Mouse (Mus musculus): ENCODE results near the gene Gid8. TPM values are rescaled to one million over a fixed set of nuclear protein-coding genes. Genes with fewer than 3 reads are reported as not detected.

The Gid8 gene
- 10 to 100 TPM; 62.6 to 63.7 TPM for total RNA-seq (2021)
- long read RNA-seq, transcript Gid8-201 (5 exons, 1,655 nt): major isoform, 13 of 21 reads
- long read RNA-seq, partial matches to known transcripts: 5 of 21 reads
- long read RNA-seq, other reads (novel, unspliced or antisense): 3 of 21 reads

DNA sequence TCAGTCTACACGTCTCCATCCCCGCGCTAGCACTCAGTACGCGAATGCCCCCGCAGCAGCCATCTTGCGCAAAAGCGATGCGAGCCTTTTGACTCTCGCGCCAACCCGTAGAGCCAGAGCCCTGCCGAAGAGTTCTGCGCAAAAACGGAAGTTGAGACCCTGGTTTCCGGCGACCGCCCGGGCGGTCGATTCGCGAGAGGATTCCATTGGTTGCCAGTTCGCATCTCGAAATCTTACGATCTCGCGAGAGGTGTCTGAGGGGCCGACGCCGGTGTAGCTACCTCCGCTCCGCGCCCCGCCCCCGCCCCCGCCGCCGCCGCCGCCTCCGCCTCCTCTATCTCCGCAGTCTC is at the start of gene Gid8, which contains the start of gene Dido1:
TSS of gene Gid8 (plus strand) at position 195 of the 350 bp plus-strand sequence.
TSS of gene Dido1 (minus strand) at position 77 of the 350 bp plus-strand sequence.
- peak; percentile 92 to 95 for DNase-seq (ENCODE audit: low spot score in 2 of 2)

DNA sequence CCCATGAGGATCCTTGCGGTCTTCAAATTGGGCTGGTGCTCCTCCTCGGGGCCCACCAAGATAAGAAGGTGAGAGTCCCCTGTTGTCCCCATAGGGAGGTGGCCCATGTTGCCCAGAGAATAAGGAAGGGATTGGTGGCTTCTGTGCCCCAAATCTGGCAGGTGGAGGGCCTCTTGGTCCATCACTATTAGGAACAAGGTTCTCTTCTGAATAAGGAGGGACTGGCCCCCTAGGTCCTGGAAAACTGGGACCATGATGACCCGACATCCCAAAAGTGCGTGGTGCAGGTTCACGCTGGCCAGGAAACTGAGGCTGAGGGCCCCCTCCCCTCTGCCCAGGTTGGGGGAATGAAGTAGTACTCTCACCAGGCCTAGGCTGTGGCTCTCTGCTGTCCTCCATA is 49.4 kb upstream of the Gid8 start:
- DNase-seq (ENCODE audit: low spot score in 2 of 2): no peak

DNA sequence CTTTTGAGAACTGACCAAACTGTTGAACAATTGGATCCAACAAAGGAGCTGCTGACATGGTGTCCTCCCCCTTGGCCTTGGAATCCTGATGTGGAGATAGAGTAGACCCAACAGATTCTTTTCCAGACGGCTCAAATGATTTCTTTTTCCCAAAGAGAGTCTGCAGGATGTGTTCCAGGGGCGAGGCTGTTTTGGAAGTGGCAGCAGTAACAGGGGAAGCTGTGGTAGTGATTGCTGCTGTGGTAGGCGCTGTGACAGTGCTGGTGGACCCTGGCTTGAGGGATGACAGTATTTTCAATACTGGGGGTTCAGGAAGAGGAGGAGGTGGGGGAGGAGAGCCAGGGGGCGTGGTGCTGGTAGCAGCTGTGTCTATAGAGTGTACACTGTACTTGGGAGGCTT is 47.9 kb upstream of the Gid8 start:
- no peak for DNase-seq (ENCODE audit: low spot score in 2 of 2)

DNA sequence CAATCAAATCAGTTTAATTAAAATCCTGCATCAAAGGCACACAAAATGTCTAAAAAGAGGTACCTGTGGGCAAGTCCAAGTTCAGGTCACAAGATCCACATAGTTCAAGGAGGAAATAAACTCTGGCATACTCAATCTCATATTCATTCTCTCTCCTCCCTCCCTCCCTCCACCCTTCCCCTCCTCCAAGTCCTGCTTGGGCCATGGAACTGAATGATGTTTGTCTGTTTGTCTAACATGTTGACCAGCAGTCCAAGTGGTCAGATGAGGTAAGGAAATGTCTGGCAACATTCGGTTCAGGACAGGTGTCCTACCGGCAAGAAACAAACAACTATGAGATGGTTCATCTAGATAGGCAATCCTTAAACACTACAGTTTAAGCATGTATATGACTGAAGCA is 33.2 kb upstream of the Gid8 start:
- no peak for DNase-seq (ENCODE audit: low spot score in 2 of 2)

DNA sequence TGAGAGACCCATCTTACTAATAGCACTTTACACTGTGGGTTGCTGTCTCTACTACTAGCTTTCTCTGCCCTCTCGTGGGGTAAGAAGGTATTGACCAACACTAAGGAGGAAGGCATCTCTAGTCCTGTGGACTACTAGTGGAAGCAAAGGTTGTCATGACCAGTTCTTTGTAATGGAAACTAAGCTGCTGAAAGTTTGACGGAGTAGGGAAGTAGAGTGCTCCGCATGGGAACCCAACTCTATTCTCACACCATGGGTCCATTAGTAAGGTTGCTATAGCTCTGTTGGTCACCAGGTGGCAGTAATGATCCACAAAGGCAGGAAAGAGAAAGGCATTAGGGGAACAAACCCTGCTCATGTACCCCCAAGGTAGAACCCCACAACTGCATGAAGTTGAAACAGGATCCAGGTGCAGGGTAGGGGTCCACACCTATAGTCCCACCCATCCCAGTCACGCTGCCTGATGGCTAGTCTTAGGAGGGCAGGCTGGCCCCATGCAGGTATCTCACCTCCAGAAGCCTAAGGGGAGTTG is 31.2 kb upstream of the Gid8 start:
- peak; percentile 77 to 81 for DNase-seq (ENCODE audit: low spot score in 2 of 2)

DNA sequence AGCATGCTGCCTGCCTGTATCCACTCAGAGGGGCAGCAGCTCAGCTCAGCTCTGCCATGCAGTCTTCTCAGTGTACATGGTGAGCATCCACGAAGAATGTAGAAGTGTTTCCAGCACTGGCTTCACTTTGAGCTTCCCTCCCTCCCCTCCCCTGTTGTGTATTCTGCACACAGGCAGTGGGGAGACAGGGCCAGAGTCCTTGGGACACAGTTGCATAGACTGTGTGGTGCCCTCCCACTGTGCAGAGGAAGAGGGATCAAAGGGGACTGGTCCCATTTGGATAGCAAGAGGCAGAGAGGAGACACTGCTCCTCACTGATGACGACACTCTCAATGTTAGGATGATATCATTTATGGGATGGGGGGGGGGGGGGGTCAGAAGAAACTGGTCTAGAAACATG is 28.7 kb upstream of the Gid8 start:
- no peak for DNase-seq (ENCODE audit: low spot score in 2 of 2)

DNA sequence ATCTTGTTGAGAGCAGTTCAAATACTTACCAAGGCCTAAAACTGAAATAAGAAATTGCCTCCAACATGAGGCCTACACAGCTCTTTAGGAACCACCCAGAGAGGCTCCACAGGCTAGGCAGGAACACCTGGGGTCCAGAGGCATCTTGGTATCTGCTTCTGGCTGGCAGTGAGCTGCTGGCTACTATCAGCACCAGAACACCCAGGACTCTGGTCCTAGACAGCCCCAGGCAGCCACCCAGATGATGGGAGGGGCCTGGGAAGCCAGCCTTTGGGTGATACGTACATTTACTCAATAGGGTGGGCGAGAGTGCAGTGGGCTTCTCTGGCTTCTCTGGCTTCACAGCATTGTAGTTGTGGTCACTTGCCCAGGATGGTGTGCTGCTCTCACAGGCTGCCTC is 26.4 kb upstream of the Gid8 start:
- DNase-seq (ENCODE audit: low spot score in 2 of 2): no peak

DNA sequence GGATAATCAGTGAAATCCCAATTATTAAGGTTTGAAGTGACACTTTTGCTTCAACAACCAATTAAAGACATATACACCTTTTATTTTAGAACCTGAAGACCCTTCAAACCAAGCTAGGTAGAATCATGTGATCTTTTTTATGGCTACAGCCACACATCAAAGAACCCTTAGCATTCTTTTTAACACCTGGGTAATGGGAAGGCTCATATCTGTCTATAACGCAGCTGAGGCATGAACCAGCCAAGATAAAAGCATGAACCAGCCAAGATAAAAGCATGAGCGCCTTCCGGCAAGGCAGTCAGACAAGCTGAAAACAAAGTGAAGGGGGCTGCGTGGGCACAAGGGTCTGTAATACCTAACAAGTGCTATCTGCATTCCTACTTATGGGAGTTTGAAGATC is 25.9 kb upstream of the Gid8 start:
- no peak for DNase-seq (ENCODE audit: low spot score in 2 of 2)

DNA sequence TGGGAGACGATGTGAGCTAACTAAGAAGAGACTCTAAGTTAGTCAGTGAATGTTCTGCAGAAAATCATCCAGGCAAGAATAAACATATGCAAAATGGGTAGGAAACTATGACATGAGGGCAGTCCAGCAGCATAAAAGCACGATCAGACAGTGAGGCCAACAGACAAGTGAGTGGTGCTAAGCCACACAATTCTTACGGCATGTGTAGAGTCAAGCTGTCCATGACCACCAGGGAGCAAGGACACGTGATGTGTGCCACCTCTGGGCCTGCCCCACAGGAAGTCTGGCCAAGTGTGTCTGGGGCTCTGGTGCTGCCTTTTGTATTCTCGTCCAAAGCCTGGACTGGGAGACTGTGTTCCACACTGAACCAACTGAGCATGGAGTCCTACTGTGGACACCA is 20.1 kb upstream of the Gid8 start:
- peak in 1 of 2 experiments; percentile 23 for DNase-seq (ENCODE audit: low spot score in 2 of 2)

DNA sequence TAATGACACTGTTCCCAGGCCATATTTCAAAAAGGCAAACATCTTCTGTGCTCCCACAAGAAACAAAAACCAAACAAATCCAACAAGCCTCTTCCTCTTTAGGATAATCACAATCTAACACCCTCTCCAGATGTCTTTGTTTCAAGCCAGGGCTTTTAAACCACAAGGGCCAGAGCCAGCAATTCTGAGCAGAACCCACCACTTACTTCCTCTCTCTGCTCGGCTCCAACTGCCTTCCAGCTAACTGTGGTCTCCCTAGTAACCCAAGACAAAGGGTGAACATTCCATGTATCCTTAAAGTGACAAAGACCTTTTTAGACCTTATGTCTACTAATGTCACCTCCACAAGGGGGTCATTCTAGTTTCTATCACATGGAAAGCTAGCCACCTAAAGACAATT is 17.3 kb upstream of the Gid8 start:
- peak in 1 of 2 experiments; percentile 30 for DNase-seq (ENCODE audit: low spot score in 2 of 2)

DNA sequence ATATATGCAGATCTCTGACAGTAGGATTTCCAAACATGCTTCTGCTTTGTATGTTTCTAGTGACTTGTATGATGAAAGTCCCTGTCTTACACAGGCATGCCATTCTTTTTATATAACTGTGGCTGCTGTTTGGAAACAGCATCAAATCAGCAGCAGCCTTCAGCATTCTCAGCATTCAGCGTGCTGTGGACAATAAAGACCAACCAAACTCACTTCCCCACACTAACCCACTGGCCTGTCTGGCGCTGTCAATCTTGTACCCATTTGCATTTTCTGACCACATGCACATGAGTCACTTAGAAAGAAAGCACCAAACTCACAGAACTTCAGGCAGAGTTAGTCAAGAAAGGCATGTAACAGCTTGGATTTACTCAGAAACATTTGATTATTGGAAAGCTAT is 14.7 kb upstream of the Gid8 start:
- no peak for DNase-seq (ENCODE audit: low spot score in 2 of 2)

DNA sequence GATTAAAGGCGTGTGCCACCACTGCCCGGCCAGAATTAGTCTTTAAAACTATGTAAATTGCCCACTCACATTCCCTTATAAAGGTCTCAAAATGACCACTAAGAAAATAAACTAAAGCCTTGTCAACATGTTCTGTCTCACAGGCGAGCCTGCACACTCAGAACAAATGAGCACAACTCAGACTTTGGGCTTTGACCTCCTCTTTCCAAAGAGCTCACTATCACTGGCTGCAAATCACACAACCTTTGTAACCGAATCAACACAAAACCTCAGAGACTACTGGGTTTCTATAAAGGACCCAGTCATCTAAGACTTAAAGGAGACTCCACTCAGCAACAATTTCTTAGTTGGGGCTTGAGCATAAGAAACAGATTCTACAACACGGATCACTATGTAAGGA is 9.5 kb upstream of the Gid8 start:
- no peak for DNase-seq (ENCODE audit: low spot score in 2 of 2)

DNA sequence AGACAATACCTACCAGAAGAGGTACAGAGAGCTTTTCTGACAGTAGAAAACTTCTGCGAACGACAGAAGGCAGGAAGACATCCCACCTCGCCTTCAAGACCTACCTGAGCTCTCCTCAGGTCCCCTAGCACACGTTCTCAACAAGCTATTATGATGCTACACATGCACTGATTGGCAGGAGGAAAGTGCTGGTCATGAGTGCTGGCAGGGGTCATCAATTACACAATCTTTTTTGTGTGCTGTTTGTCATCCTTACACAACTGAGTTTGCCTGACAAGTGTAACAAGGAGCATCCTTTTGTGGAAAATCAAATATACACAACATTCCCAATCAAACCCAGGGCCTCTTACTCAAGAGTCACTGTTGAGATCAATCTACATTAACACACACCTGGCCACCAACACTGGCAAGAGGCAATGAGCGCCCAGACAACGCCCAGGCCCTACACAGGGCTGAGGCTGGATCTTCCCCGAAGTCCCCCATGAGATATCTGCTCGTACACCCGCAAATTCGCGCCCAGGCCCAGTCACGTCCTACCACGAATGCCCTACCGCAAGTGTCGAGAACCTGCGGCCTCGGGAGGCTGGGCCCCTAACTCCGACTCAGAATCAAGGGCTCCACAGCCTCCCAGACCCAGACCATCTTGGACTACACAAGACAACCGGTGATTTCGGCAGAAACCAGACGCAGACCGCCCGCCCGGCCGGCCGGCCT is 8.7 kb upstream of the Gid8 start:
- DNase-seq (ENCODE audit: low spot score in 2 of 2): no peak

DNA sequence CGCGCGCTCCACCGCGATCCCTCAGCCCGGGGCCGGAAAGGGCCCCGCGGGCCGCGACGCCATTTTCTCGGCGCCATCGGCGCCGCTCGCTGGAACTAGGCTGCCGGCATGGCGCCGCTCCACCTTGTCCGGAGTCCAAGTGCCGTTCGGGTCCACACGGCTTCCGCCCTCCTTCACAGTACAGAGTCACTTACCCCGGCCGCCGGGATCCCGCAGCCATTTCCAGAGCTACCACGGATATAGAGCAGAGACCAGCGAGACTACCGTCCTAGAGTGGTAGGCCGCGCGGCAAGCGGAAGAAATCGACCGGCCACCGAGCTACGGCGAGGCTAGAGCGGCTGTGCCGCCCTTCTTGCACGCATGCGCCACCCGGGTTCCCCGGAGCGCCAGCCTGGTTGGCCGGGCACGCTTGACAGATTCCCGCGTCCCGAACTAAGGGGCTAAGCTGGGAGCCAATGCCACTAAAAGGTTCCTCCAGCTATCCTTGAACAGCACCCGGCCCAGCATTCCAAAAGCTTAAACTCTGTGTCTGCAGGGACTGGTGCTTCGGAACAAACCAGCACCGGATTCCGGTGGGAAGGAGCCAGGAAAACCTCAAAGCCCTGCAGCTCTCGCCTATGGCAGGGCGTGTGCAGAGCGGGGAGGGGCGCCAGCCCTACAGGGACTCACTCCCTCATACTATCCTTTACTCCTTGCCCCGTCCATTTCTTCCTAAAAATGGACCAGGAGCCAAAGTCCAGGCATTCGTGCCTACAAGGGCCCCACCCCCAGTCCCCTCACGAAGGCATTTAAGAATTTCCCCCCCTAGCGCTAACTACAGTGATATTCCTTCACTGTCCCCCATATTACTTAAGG is 7.9 kb upstream of the Gid8 start:
- peak; percentile 89 to 93 for DNase-seq (ENCODE audit: low spot score in 2 of 2)

DNA sequence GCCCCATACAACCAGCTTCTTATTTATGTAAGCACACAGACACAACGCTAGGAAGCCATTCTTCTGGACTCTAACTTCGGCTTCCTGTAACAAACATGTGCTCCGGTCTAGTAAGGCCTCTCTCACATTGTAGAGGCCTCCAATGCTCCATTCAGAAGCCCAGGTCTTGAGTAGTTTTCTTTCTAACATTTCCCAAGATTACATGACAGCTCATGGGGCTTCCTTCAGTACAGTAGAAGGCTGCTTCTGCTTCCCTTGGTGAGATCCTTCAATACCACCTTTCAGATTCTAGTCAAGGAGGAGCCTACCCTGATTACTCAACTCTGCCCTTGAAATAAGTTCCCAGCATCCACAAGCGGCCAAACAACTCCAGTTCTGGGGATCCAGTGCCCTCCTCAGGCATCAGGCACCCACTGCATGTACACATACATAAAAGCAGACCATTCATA is 7.2 kb upstream of the Gid8 start:
- DNase-seq (ENCODE audit: low spot score in 2 of 2): no peak

DNA sequence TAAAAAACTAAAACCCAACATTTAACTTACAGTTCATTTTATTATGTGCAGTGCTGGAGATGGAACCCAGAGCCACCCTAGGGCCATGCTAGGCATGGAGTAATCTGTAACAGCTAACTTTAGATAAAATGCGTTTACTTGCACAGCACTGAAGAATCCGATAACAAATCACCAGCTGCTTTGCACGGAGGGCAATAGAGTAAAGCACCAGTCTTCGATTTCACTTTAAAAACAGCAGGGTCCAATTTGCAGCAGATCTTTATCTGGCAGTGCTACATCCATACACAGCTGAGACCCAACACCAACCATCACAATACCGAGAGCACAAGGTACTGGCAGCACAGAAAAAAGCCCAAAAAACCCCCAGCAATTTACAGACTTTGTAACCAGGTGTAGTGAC is 6.7 kb upstream of the Gid8 start:
- DNase-seq (ENCODE audit: low spot score in 2 of 2): no peak

DNA sequence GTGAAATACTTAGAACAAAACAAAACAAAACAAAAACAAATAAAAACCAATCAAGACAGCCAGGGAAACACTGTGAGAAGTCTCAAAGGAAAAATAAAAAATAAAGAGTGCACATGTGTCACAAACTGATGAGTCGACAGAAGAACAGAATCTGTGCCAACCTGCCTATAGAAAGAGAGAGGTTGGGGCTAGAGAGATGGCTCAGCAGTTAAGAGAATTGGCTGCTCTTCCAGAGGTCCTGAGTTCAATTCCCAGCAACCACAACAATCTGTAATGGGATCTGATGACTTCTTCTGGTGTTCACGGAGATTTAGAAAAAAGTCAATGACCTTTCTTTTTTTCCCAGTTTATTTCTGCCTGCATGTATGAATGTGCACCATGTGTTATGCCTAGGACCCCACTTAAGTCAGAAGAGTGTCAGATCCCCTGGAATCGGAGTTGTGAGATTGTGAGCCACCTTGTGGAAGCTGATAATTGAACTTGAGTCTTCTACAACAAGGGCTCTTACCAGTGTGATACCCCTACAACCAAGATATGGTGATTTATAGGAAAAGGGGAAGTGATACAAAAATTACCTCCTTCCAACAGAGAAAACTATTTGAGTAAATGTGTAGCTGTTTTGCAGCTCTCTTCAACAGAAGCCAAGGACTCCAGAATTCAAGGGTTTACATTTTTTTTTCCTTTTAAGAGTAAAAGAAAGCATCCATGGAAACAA is 6.1 kb upstream of the Gid8 start:
- DNase-seq (ENCODE audit: low spot score in 2 of 2): no peak

DNA sequence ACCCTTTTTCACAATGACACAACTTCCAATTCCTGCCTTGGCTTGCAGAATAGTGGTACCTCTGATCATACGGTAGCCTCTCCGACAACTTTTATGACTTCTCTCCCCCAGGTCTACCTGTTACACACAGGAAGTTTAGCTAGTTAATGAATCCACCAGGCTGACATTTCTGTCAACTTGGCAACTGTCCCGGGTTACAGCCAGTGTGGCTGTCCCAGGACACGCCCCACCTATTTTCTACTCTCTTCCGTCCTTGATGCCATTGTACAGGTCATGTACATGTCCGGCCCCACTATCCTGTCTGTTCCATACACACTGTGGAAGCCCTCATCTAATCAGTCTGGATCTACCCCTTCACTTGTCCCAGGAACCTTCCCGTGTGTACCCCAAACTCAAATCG is 5.3 kb upstream of the Gid8 start:
- DNase-seq (ENCODE audit: low spot score in 2 of 2): no peak

DNA sequence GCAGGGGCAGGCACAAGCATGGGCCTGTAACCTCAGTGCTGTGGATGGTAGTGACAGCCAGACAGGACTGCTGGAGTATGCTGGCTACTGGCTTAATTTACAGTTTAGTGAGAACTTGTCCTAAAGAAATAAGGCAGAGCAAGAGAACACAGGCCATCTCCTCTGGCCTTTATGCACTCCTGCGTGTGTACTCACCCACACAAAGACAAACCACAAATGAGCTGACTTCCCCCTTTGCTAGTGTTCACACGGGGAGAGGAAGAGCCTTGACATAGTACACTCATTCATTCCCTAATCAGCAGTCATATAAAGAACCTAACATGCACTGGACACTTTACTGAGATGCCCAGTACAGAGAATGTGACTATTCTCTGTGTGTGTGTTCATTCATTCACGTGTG is 4.9 kb upstream of the Gid8 start:
- no peak for DNase-seq (ENCODE audit: low spot score in 2 of 2)

DNA sequence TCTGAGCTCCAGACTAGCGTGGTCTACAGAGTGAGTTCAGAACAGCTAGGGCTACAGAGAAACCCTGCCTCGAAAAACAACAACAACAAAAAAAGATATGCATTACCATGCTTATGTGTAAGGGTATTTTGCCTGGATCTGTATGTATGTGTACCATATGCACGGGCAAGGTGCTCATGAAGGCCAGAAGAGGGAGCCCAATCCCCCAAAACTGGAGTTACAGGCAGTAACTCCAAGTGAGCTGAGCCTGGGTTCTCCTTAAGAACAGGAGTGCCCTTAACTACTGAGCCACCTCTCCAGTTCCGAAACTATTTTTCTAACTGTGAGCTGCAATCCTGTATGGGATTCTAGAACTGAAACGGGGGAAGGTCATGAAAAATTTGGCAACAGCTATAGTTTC is 3.9 kb upstream of the Gid8 start:
- DNase-seq (ENCODE audit: low spot score in 2 of 2): no peak
